Mouse (Mus musculus): ENCODE measurements at regions not wholly inside any gene's neighbourhood (a gene's known extent, or its start where the extent isn't known, plus 50 kb on each side); places are given as distances from the start of the nearest gene placed in this dataset.

GRCm38 (mm10) chrX:47612364-47612763 lies 280.4 kb downstream of the Smarca1 start:
- no peak for TF ChIP-seq HCFC1 (IDR thresholded peaks at IDR 0.05; ENCODE audit: borderline replicate concordance, insufficient read depth, low read length)
- TF ChIP-seq CHD2 (IDR thresholded peaks at IDR 0.05; ENCODE audit: low read depth, low read length), result no peak
- no peak for TF ChIP-seq MAFK (IDR thresholded peaks at IDR 0.05; ENCODE audit: insufficient read depth, low read depth, low read length)

Measured in ES-E14 (cell line).